Mouse (Mus musculus): ENCODE measurements at regions not wholly inside any gene's neighbourhood (a gene's known extent, or its start where the extent isn't known, plus 50 kb on each side); places are given as distances from the start of the nearest gene placed in this dataset.

- TF ChIP-seq CTCF (IDR thresholded peaks at IDR 0.05; ENCODE audit: insufficient read depth, low read depth, low read length) = no peak
- TF ChIP-seq POLR2A (IDR thresholded peaks at IDR 0.05; ENCODE audit: insufficient read depth, low read depth, low read length) = no peak
Measured at GRCm38 (mm10) chr1:189136731-189137385, 129.2 kb upstream of the Kctd3 start.
